Mouse (Mus musculus): Measurements from ENCODE around the gene Erlin1. TPM values are rescaled to one million over a fixed set of nuclear protein-coding genes. Genes with fewer than 3 reads are reported as not detected.

The Erlin1 gene
- total and polyA plus RNA-seq, 3 experiments = 4.1 to 7.8 (median 6.0) TPM

GRCm38 (mm10) chr19:44071166-44071565 is 1.6 kb upstream of the Erlin1 start:
- intact Hi-C loops (cut with DNase I) = loop anchor here (10.0 kb wide), 1 partner anchor 316 kb away; the partner anchor contains the start of genes Cox15 and Cutc
- Histone ChIP-seq H3K4me1 (ENCODE audit: control insufficient read depth, insufficient read depth, low read length) (peaks cover 2% of the 10 kb centered on the region), H3K4me3 (no peak overlapping the region), H3K27ac (no peak overlapping the region), H3K36me3 (ENCODE audit: control insufficient read depth, insufficient read depth, low read length) (no peaks in the 10 kb centered on the region; the same call in none of the 2 replicates), H3K79me2 (replicated peaks; ENCODE audit: control insufficient read depth, insufficient read depth, low read length) (no peaks in the 10 kb centered on the region; the same call in 1 of the 2 replicates), H3K9ac (ENCODE audit: low read depth, low read length) (no peak overlapping the region), H3K27me3 (ENCODE audit: control insufficient read depth, insufficient read depth, low read length) (no peaks in the 10 kb centered on the region)
- WGBS = 80% methylated on average over 5 of the region's 5 CpGs
- DNase-seq = no peak
- TF ChIP-seq EP300 (IDR thresholded peaks at IDR 0.05; ENCODE audit: insufficient read depth, low read depth, low read length) (no peak), CTCF (IDR thresholded peaks at IDR 0.05) (no peak), POLR2A (IDR thresholded peaks at IDR 0.05; ENCODE audit: insufficient read depth, low read depth, low read length) (no peak)

- peaks cover 2% of the 10 kb centered on the region for H3K4me1 ChIP-seq (ENCODE audit: control insufficient read depth, insufficient read depth, low read length)
- peak overlapping the region; percentile 79 for H3K4me3 ChIP-seq
- intact Hi-C loops (cut with DNase I) = loop anchor here (2.0 to 10.0 kb wide), 2 partner anchors 37 to 315 kb away; partner anchors contain the start of genes Chuk, Cox15 and Cutc
- H3K79me2 ChIP-seq (replicated peaks; ENCODE audit: control insufficient read depth, insufficient read depth, low read length) = no peaks in the 10 kb centered on the region
- no peaks in the 10 kb centered on the region; the same call in 1 of the 2 replicates for H3K36me3 ChIP-seq (ENCODE audit: control insufficient read depth, insufficient read depth, low read length)
- no peaks in the 10 kb centered on the region for H3K27me3 ChIP-seq (ENCODE audit: control insufficient read depth, insufficient read depth, low read length)
- no peak for DNase-seq
- TF ChIP-seq EP300 (IDR thresholded peaks at IDR 0.05; ENCODE audit: insufficient read depth, low read depth, low read length) (no peak), POLR2A (IDR thresholded peaks at IDR 0.05; ENCODE audit: insufficient read depth, low read depth, low read length) (no peak), CTCF (IDR thresholded peaks at IDR 0.05) (no peak)
- WGBS = 7% methylated on average over 4 of the region's 4 CpGs
- H3K27ac ChIP-seq = peak overlapping the region; percentile 76
- H3K9ac ChIP-seq (ENCODE audit: low read depth, low read length) = peak overlapping the region; percentile 88
Measured at GRCm38 (mm10) chr19:44069914-44070232, 288 bp upstream of the Erlin1 start.

GRCm38 (mm10) chr19:44068232-44068631 is 1.4 kb downstream of the Erlin1 start:
- no peaks in the 10 kb centered on the region; the same call in 1 of the 2 replicates for H3K36me3 ChIP-seq (ENCODE audit: control insufficient read depth, insufficient read depth, low read length)
- H3K4me1 ChIP-seq (ENCODE audit: control insufficient read depth, insufficient read depth, low read length) = peaks cover 2% of the 10 kb centered on the region
- H3K27ac ChIP-seq = no peak overlapping the region
- TF ChIP-seq EP300 (IDR thresholded peaks at IDR 0.05; ENCODE audit: insufficient read depth, low read depth, low read length) (no peak), CTCF (IDR thresholded peaks at IDR 0.05) (no peak), POLR2A (IDR thresholded peaks at IDR 0.05; ENCODE audit: insufficient read depth, low read depth, low read length) (no peak)
- DNase-seq = no peak
- intact Hi-C loops (cut with DNase I) = loop anchor here (2.0 kb wide), 1 partner anchor 39 kb away; the partner anchor contains the start of gene Chuk
- H3K9ac ChIP-seq (ENCODE audit: low read depth, low read length) = no peak overlapping the region
- WGBS = 87% methylated on average over 4 of the region's 4 CpGs
- no peaks in the 10 kb centered on the region for H3K79me2 ChIP-seq (replicated peaks; ENCODE audit: control insufficient read depth, insufficient read depth, low read length)
- no peaks in the 10 kb centered on the region for H3K27me3 ChIP-seq (ENCODE audit: control insufficient read depth, insufficient read depth, low read length)
- H3K4me3 ChIP-seq = peak overlapping the region; percentile 79; the same call in 1 of the 2 replicates

GRCm38 (mm10) chr19:44067323-44068049 is 2.1 kb downstream of the Erlin1 start:
- H3K36me3 ChIP-seq (ENCODE audit: control insufficient read depth, insufficient read depth, low read length) = no peaks in the 10 kb centered on the region; the same call in 1 of the 2 replicates
- no peak for DNase-seq
- intact Hi-C loops (cut with DNase I) = loop anchor here (2.0 kb wide), 1 partner anchor 39 kb away; the partner anchor contains the start of gene Chuk
- H3K4me3 ChIP-seq = no peak overlapping the region
- TF ChIP-seq POLR2A (IDR thresholded peaks at IDR 0.05; ENCODE audit: insufficient read depth, low read depth, low read length) (no peak), EP300 (IDR thresholded peaks at IDR 0.05; ENCODE audit: insufficient read depth, low read depth, low read length) (no peak), CTCF (IDR thresholded peaks at IDR 0.05) (no peak)
- no peaks in the 10 kb centered on the region for H3K27me3 ChIP-seq (ENCODE audit: control insufficient read depth, insufficient read depth, low read length)
- no peak overlapping the region for H3K27ac ChIP-seq
- H3K4me1 ChIP-seq (ENCODE audit: control insufficient read depth, insufficient read depth, low read length) = peaks cover 2% of the 10 kb centered on the region
- 72% methylated on average over 9 of the region's 9 CpGs for WGBS
- no peaks in the 10 kb centered on the region for H3K79me2 ChIP-seq (replicated peaks; ENCODE audit: control insufficient read depth, insufficient read depth, low read length)
- no peak overlapping the region for H3K9ac ChIP-seq (ENCODE audit: low read depth, low read length)

GRCm38 (mm10) chr19:44064734-44065133 is 4.9 kb downstream of the Erlin1 start:
- no peaks in the 10 kb centered on the region for H3K79me2 ChIP-seq (replicated peaks; ENCODE audit: control insufficient read depth, insufficient read depth, low read length)
- H3K27me3 ChIP-seq (ENCODE audit: control insufficient read depth, insufficient read depth, low read length) = no peaks in the 10 kb centered on the region
- TF ChIP-seq CTCF (IDR thresholded peaks at IDR 0.05) = no peak
- TF ChIP-seq POLR2A (IDR thresholded peaks at IDR 0.05; ENCODE audit: insufficient read depth, low read depth, low read length) = no peak
- no peak for TF ChIP-seq EP300 (IDR thresholded peaks at IDR 0.05; ENCODE audit: insufficient read depth, low read depth, low read length)
- peaks cover under 1% of the 10 kb centered on the region; the same call in 1 of the 2 replicates for H3K4me1 ChIP-seq (ENCODE audit: control insufficient read depth, insufficient read depth, low read length)
- H3K36me3 ChIP-seq (ENCODE audit: control insufficient read depth, insufficient read depth, low read length) = no peaks in the 10 kb centered on the region; the same call in 1 of the 2 replicates
- H3K4me3 ChIP-seq = no peak overlapping the region
- H3K27ac ChIP-seq = no peak overlapping the region
- intact Hi-C loops (cut with DNase I) = no loop called here
- no peak overlapping the region for H3K9ac ChIP-seq (ENCODE audit: low read depth, low read length)
- no peak for DNase-seq
- WGBS = 96% methylated on average over 2 of the region's 2 CpGs

- intact Hi-C loops (cut with DNase I) = no loop called here
- Histone ChIP-seq H3K36me3 (ENCODE audit: control insufficient read depth, insufficient read depth, low read length) (no peaks in the 10 kb centered on the region; the same call in 1 of the 2 replicates), H3K4me1 (ENCODE audit: control insufficient read depth, insufficient read depth, low read length) (no peaks in the 10 kb centered on the region), H3K79me2 (replicated peaks; ENCODE audit: control insufficient read depth, insufficient read depth, low read length) (no peaks in the 10 kb centered on the region), H3K27ac (no peak overlapping the region), H3K4me3 (no peak overlapping the region), H3K9ac (ENCODE audit: low read depth, low read length) (no peak overlapping the region), H3K27me3 (ENCODE audit: control insufficient read depth, insufficient read depth, low read length) (no peaks in the 10 kb centered on the region)
- no peak for TF ChIP-seq POLR2A (IDR thresholded peaks at IDR 0.05; ENCODE audit: insufficient read depth, low read depth, low read length)
- no peak for TF ChIP-seq CTCF (IDR thresholded peaks at IDR 0.05)
- no peak for TF ChIP-seq EP300 (IDR thresholded peaks at IDR 0.05; ENCODE audit: insufficient read depth, low read depth, low read length)
- DNase-seq = no peak
- 91% methylated on average over 7 of the region's 7 CpGs for WGBS
Measured at GRCm38 (mm10) chr19:44063773-44064172, 5.8 kb downstream of the Erlin1 start.

Measured in heart, adult 2 months (tissue).